ENCODE assay signal across 13 mouse cellular contexts in genomic region chr14:121280601-121281335, GRCm38 (mm10).
DNase-seq lines count a peak whose midpoint lies in the region; ATAC-seq and TF ChIP-seq lines count a peak whose summit lies in the region.
"Had no signal": no experiment of that assay in that cellular context is flagged by ENCODE, and none has a peak within 500 bp of the region (broad histone marks: within the 10 kb centered on the region; RNA-seq: fewer than 3 reads in every experiment).

No protein-coding gene starts in this region.

- TF ChIP-seq POLR2A in embryonic fibroblast, embryonic 13.5 days (IDR thresholded peaks at IDR 0.05; ENCODE audit: low read depth, low read length): no peak

- peak overlapping the region; percentile 7; the same call in 1 of the 2 replicates for H3K27ac ChIP-seq in embryonic fibroblast, embryonic 13.5 days (ENCODE audit: insufficient read depth, low read length)
- H3K27ac ChIP-seq: gastrocnemius, adult 2 months; liver, embryonic 15.5 days; midbrain, embryonic 15.5 days had no signal

- peaks cover 2% of the 10 kb centered on the region; the same call in 1 of the 2 replicates for H3K4me1 ChIP-seq in embryonic fibroblast, embryonic 13.5 days (ENCODE audit: control insufficient read depth, insufficient read depth, low read length)
- H3K4me1 ChIP-seq: liver, embryonic 15.5 days; midbrain, embryonic 15.5 days had no signal

- H3K4me3 ChIP-seq in embryonic fibroblast, embryonic 13.5 days (ENCODE audit: insufficient read depth, low read length): no peak overlapping the region
- H3K4me3 ChIP-seq: gastrocnemius, adult 2 months; liver, embryonic 15.5 days; midbrain, embryonic 15.5 days had no signal

- ATAC-seq in megakaryocyte progenitor cell, adult 5-6 weeks (replicated peaks; ENCODE audit: poor library complexity): peak; percentile 10; the same call in 1 of the 2 replicates
- ATAC-seq in erythroblast, adult 5-6 weeks (replicated peaks; ENCODE audit: low FRiP score, poor library complexity, severe bottlenecking): no peak
- ATAC-seq: inflammation-experienced regulatory T-cells, adult 6 months; midbrain, embryonic 15.5 days; Patski had no signal

- peak; percentile 31 for DNase-seq in gastrocnemius, postnatal 10 days
- DNase-seq in gastrocnemius, adult 18-20 months (ENCODE audit: low spot score): no peak
- DNase-seq in lung, postnatal 10 days: peak; percentile 60
- DNase-seq in lung, postnatal 25 days (ENCODE audit: low spot score): no peak
- DNase-seq in spleen, postnatal 10 days (ENCODE audit: low spot score in 2 of 2): no peak
- DNase-seq: gastrocnemius, adult 2 months had no signal

- no peak for TF ChIP-seq CTCF in embryonic fibroblast, embryonic 13.5 days (IDR thresholded peaks at IDR 0.05; ENCODE audit: borderline replicate concordance, insufficient read depth, low read length)

Comparison
In these comparisons a context has a peak if more than half of its experiments do, and no peak if none do; other contexts are left out.
1. DNase-seq: peak in gastrocnemius, postnatal 10 days (single experiment) and lung, postnatal 10 days (single experiment); none in gastrocnemius, adult 18-20 months (single experiment), lung, postnatal 25 days (single experiment) and spleen, postnatal 10 days (0 of 2).